Mouse (Mus musculus): ENCODE results near the gene Pid1. TPM values are rescaled to one million over a fixed set of nuclear protein-coding genes. Genes with fewer than 3 reads are reported as not detected.

The Pid1 gene
- total RNA-seq, 2 experiments from 2014 or later = 41.9 to 42.1 TPM

- TF ChIP-seq CTCF (IDR thresholded peaks at IDR 0.05) = peak; percentile 64
- H3K4me3 ChIP-seq = no peak overlapping the region
- H3K27ac ChIP-seq = no peak overlapping the region
- DNase-seq (ENCODE audit: extremely low spot score in 1 of 2, low spot score in 2 of 2) = no peak
- intact Hi-C loops (cut with DNase I) = loop anchor here (5.0 kb wide), 1 partner anchor 407 kb away; no protein-coding TSS in a partner anchor
Measured at GRCm38 (mm10) chr1:84153943-84154342, 210.0 kb downstream of the Pid1 start.

GRCm38 (mm10) chr1:84141561-84141960 lies 222.4 kb downstream of the Pid1 start:
- intact Hi-C loops (cut with DNase I) = no loop called here
- no peak for TF ChIP-seq CTCF (IDR thresholded peaks at IDR 0.05)
- no peak overlapping the region for H3K27ac ChIP-seq
- no peak overlapping the region for H3K4me3 ChIP-seq
- DNase-seq (ENCODE audit: extremely low spot score in 1 of 2, low spot score in 2 of 2) = no peak

- no peak for DNase-seq (ENCODE audit: extremely low spot score in 1 of 2, low spot score in 2 of 2)
- Histone ChIP-seq H3K4me3 (no peak overlapping the region), H3K27ac (no peak overlapping the region)
- intact Hi-C loops (cut with DNase I) = loop anchor here (5.0 to 10.0 kb wide), 3 partner anchors 152 to 562 kb away; partner anchors contain the start of gene Dner
- no peak for TF ChIP-seq CTCF (IDR thresholded peaks at IDR 0.05)
Measured at GRCm38 (mm10) chr1:84132451-84132850, 231.5 kb downstream of the Pid1 start.

- intact Hi-C loops (cut with DNase I) = loop anchor here (5.0 to 10.0 kb wide), 3 partner anchors 153 to 563 kb away; partner anchors contain the start of gene Dner
- Histone ChIP-seq H3K27ac (no peak overlapping the region), H3K4me3 (no peak overlapping the region)
- no peak for DNase-seq (ENCODE audit: extremely low spot score in 1 of 2, low spot score in 2 of 2)
- TF ChIP-seq CTCF (IDR thresholded peaks at IDR 0.05) = no peak
Measured at GRCm38 (mm10) chr1:84131799-84132198, 232.2 kb downstream of the Pid1 start.

GRCm38 (mm10) chr1:84128510-84128909 lies 235.5 kb downstream of the Pid1 start:
- DNase-seq (ENCODE audit: extremely low spot score in 1 of 2, low spot score in 2 of 2) = peak; percentile 22 to 37
- no peak overlapping the region for H3K4me3 ChIP-seq
- TF ChIP-seq CTCF (IDR thresholded peaks at IDR 0.05) = peak; percentile 67
- intact Hi-C loops (cut with DNase I) = no loop called here
- H3K27ac ChIP-seq = no peak overlapping the region

GRCm38 (mm10) chr1:84119306-84119705 lies 244.7 kb downstream of the Pid1 start:
- H3K4me3 ChIP-seq = no peak overlapping the region
- no peak overlapping the region for H3K27ac ChIP-seq
- TF ChIP-seq CTCF (IDR thresholded peaks at IDR 0.05) = no peak
- intact Hi-C loops (cut with DNase I) = no loop called here
- DNase-seq (ENCODE audit: extremely low spot score in 1 of 2, low spot score in 2 of 2) = no peak

GRCm38 (mm10) chr1:84106756-84107155 lies 257.2 kb downstream of the Pid1 start:
- intact Hi-C loops (cut with DNase I) = no loop called here
- no peak for TF ChIP-seq CTCF (IDR thresholded peaks at IDR 0.05)
- no peak for DNase-seq (ENCODE audit: extremely low spot score in 1 of 2, low spot score in 2 of 2)
- no peak overlapping the region for H3K27ac ChIP-seq
- no peak overlapping the region for H3K4me3 ChIP-seq

GRCm38 (mm10) chr1:84102052-84102451 lies 261.9 kb downstream of the Pid1 start:
- H3K4me3 ChIP-seq = no peak overlapping the region
- no peak for DNase-seq (ENCODE audit: extremely low spot score in 1 of 2, low spot score in 2 of 2)
- peak; percentile 50 for TF ChIP-seq CTCF (IDR thresholded peaks at IDR 0.05)
- no peak overlapping the region for H3K27ac ChIP-seq
- intact Hi-C loops (cut with DNase I) = loop anchor here (5.0 kb wide), 1 partner anchor 355 kb away; no protein-coding TSS in a partner anchor

GRCm38 (mm10) chr1:84097398-84097797 lies 266.6 kb downstream of the Pid1 start:
- Histone ChIP-seq H3K4me3 (no peak overlapping the region), H3K27ac (no peak overlapping the region)
- intact Hi-C loops (cut with DNase I) = no loop called here
- no peak for TF ChIP-seq CTCF (IDR thresholded peaks at IDR 0.05)
- no peak for DNase-seq (ENCODE audit: extremely low spot score in 1 of 2, low spot score in 2 of 2)

- no peak for TF ChIP-seq CTCF (IDR thresholded peaks at IDR 0.05)
- Histone ChIP-seq H3K4me3 (no peak overlapping the region), H3K27ac (no peak overlapping the region)
- DNase-seq (ENCODE audit: extremely low spot score in 1 of 2, low spot score in 2 of 2) = no peak
- intact Hi-C loops (cut with DNase I) = no loop called here
Measured at GRCm38 (mm10) chr1:84093291-84093690, 270.7 kb downstream of the Pid1 start.

DNA sequence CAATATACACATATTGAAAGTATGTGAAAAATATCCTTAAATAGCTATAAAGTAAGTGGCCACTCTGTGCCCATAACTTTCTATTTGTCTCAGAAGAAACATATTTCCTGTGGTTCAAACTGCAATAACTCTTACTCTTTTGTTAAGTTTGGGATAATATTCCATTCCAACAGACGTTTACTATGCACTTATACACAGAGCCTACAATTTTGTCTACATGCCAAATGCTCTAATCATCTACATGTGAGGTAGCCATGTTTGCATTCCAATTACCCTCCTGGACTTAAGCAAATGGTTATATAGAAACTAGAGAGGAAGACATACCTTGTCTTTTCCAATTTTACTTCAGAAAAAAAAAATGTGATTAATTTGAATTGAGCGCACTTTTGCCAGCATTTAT lies 274.3 kb downstream of the Pid1 start:
- DNase-seq (ENCODE audit: extremely low spot score in 1 of 2, low spot score in 2 of 2) = no peak
- no peak overlapping the region for H3K4me3 ChIP-seq
- no peak for TF ChIP-seq CTCF (IDR thresholded peaks at IDR 0.05)
- intact Hi-C loops (cut with DNase I) = no loop called here
- no peak overlapping the region for H3K27ac ChIP-seq

GRCm38 (mm10) chr1:84087957-84088356 lies 276.0 kb downstream of the Pid1 start:
- Histone ChIP-seq H3K4me3 (no peak overlapping the region), H3K27ac (no peak overlapping the region; the same call in 1 of the 2 replicates)
- TF ChIP-seq CTCF (IDR thresholded peaks at IDR 0.05) = no peak
- intact Hi-C loops (cut with DNase I) = no loop called here
- DNase-seq (ENCODE audit: extremely low spot score in 1 of 2, low spot score in 2 of 2) = no peak

DNA sequence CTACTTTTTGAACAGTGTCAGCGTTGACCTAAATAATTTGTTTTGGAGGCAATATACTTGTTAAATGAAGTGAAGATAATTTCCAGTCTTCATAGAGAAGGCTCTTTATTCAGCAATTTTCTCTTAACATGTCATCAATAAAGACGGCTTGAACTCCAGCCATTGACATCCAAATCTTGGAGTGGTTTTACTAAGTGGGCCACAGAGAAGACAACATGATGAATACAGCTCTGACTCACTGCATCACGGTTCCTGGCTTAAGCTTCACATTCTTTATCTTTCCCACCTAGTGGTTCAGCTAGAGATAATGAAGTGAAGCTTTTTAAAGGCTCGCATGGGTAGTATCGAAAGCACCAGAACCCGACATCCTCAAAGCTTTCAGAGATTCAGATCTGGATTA lies 276.7 kb downstream of the Pid1 start:
- no peak for DNase-seq (ENCODE audit: extremely low spot score in 1 of 2, low spot score in 2 of 2)
- Histone ChIP-seq H3K4me3 (no peak overlapping the region), H3K27ac (peak overlapping the region; percentile 6; the same call in 1 of the 2 replicates)
- intact Hi-C loops (cut with DNase I) = no loop called here
- TF ChIP-seq CTCF (IDR thresholded peaks at IDR 0.05) = no peak; the same call in 1 of the 2 replicates
